Mouse (Mus musculus) cortical plate, adult 2 months (tissue): ENCODE measurements around the gene Retn.

ENCODE experiments used
- CTCF ChIP-seq: fragments of 200-500 bp; IDR thresholded peaks from 2 replicates; pipeline ENCODE4 v1.5.1; 2011; ENCODE audit warnings: mild to moderate bottlenecking, control low read depth, low read length; ENCODE audit not compliant: insufficient read depth; ENCODE audit errors: extremely low read depth
- POLR2A ChIP-seq: fragments of 200-500 bp; IDR thresholded peaks from 2 replicates; pipeline ENCODE4 v1.6.1; 2011; ENCODE audit warnings: mild to moderate bottlenecking, low read length, control low read depth; ENCODE audit not compliant: insufficient read depth; ENCODE audit errors: extremely low read depth

DNA sequence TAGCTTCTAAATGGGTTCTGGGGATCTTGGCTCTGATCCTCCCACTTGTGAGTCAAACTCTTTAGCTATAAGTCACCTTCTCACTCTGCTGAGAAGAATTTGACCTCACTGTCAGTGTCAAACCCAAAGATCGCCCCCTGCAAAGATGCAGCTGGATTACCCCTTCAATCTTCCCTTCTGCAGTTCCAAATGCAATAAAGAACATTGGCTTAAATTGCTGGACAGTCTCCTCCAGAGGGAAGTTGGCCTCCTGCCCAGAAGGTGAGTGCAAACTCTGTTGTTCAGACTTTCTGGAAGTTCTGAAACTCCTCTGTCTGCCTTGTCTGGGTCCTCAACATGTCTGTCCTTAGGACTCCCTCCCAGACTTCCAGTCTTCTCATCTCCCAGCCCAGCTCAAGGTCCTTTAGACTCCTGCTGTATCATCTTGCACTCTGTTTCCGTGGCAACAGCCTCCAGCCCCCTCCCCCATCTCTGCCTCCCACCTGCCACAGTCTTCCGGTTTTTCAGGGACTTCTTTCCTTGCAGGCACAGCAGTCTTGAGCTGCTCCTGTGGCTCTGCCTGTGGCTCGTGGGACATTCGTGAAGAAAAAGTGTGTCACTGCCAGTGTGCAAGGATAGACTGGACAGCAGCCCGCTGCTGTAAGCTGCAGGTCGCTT is 1.3 kb downstream of the Retn start:
- TF ChIP-seq CTCF (no peak), POLR2A (no peak)
